Mouse (Mus musculus) lung, postnatal 0 days (tissue): Measurements from ENCODE around the gene 6430548M08Rik. TPM values are rescaled to one million over a fixed set of nuclear protein-coding genes. Genes with fewer than 3 reads are reported as not detected.
A peak's percentile ranks its signal among the peaks of the same experiment; 100 is the strongest.

Source experiments
- ATAC-seq: fragments of 200-750 bp; cut with Nextera tagmentation; 2 replicates; pipeline ENCODE4 v1.8.0; 2017; ENCODE audit warnings: moderate library complexity
- DNase-seq: peaks from one replicate; pipeline ENCODE4 v3.0.0-alpha.2; 2016; ENCODE audit warnings: low spot score
- H3K27ac ChIP-seq: fragments of 300-500 bp; sonication (generic); 2 replicates; pipeline ENCODE4 v1.5.1; 2014; ENCODE audit warnings: antibody characterized with exemption, mild to moderate bottlenecking, low read length, mixed read lengths
- H3K27me3 ChIP-seq: fragments of 300-500 bp; sonication (generic); replicated peaks from 2 replicates; pipeline ENCODE4 v1.6.1; 2014; ENCODE audit warnings: low read length, mixed read lengths; ENCODE audit not compliant: insufficient read depth
- H3K36me3 ChIP-seq: fragments of 300-500 bp; sonication (generic); 2 replicates; pipeline ENCODE4 v1.6.1; 2014; ENCODE audit warnings: low read length, mixed read lengths; ENCODE audit not compliant: insufficient read depth
- H3K4me1 ChIP-seq: fragments of 300-500 bp; sonication (generic); 2 replicates; pipeline ENCODE4 v1.6.1; 2014; ENCODE audit warnings: antibody characterized with exemption, low read depth, low read length, mixed read lengths; ENCODE audit not compliant: insufficient read depth
- H3K4me2 ChIP-seq: fragments of 300-500 bp; sonication (generic); replicated peaks from 2 replicates; pipeline ENCODE4 v1.6.1; 2014; ENCODE audit warnings: low read depth, mild to moderate bottlenecking, low read length, moderate library complexity, mixed read lengths
- H3K4me3 ChIP-seq: fragments of 300-500 bp; sonication (generic); 2 replicates; pipeline ENCODE4 v1.5.1; 2014; ENCODE audit warnings: low read depth, low read length
- H3K9ac ChIP-seq: fragments of 300-500 bp; sonication (generic); replicated peaks from 2 replicates; pipeline ENCODE4 v1.6.1; 2014; ENCODE audit warnings: low read depth, mild to moderate bottlenecking
- H3K9me3 ChIP-seq: fragments of 300-500 bp; sonication (generic); 2 replicates; pipeline ENCODE4 v1.6.1; 2016; ENCODE audit warnings: low read length, mixed read lengths
- CTCF ChIP-seq: IDR thresholded peaks from 2 replicates; pipeline ENCODE4 v1.5.1; 2016; ENCODE audit warnings: antibody characterized with exemption, mild to moderate bottlenecking
- EP300 ChIP-seq: IDR thresholded peaks from 2 replicates; pipeline ENCODE4 v1.6.1; 2016; ENCODE audit warnings: antibody characterized with exemption, mild to moderate bottlenecking, control low read depth
- WGBS: fragments of 180-500 bp; shearing (Covaris S2); extraction: QIAGEN DNeasy Blood & Tissue Kit; methylation state at CpG from one replicate; pipeline ENCODE4 v1.1.7; 2014; 5-methylcytosine and 5-hydroxymethylcytosine counted together
- polyA plus RNA-seq: library from polyadenylated mRNA; unstranded; fragments of >200 nt; fragmentation: Nextera tagmentation; extraction: Ambion mirVana; gene quantifications from 2 replicates; pipeline ENCODE4 v1.2.1, GENCODE M21; 2015

Gene 6430548M08Rik
- polyA plus RNA-seq, 1 experiment from 2014 or later: 16.3 TPM

- H3K36me3 ChIP-seq: no peaks in the 10 kb centered on the region
- H3K4me3 ChIP-seq: no peak overlapping the region
- H3K27ac ChIP-seq: no peak overlapping the region
- no peaks in the 10 kb centered on the region for H3K9me3 ChIP-seq
- no peak overlapping the region for H3K4me2 ChIP-seq
- H3K9ac ChIP-seq: no peak overlapping the region
- TF ChIP-seq CTCF: no peak
- TF ChIP-seq EP300: no peak
- DNase-seq (peak; percentile 52), ATAC-seq (peak; percentile 43)
- 31% methylated on average over 9 of the region's 9 CpGs for WGBS
- no peaks in the 10 kb centered on the region for H3K27me3 ChIP-seq
- H3K4me1 ChIP-seq: peaks cover 25% of the 10 kb centered on the region; the same call in 1 of the 2 replicates
Measured at GRCm38 (mm10) chr8:120184366-120184765, 70.4 kb downstream of the 6430548M08Rik start.

- ATAC-seq (no peak), DNase-seq (peak; percentile 49)
- H3K27me3 ChIP-seq: no peaks in the 10 kb centered on the region
- H3K4me1 ChIP-seq: peaks cover 26% of the 10 kb centered on the region; the same call in 1 of the 2 replicates
- no peak overlapping the region for H3K9ac ChIP-seq
- no peak overlapping the region for H3K4me3 ChIP-seq
- no peaks in the 10 kb centered on the region for H3K9me3 ChIP-seq
- WGBS: 28% methylated on average over 16 of the region's 17 CpGs
- H3K36me3 ChIP-seq: no peaks in the 10 kb centered on the region
- H3K4me2 ChIP-seq: no peak overlapping the region
- TF ChIP-seq EP300: no peak
- no peak for TF ChIP-seq CTCF
- no peak overlapping the region for H3K27ac ChIP-seq
Measured at GRCm38 (mm10) chr8:120184850-120185792, 71.2 kb downstream of the 6430548M08Rik start.

DNA sequence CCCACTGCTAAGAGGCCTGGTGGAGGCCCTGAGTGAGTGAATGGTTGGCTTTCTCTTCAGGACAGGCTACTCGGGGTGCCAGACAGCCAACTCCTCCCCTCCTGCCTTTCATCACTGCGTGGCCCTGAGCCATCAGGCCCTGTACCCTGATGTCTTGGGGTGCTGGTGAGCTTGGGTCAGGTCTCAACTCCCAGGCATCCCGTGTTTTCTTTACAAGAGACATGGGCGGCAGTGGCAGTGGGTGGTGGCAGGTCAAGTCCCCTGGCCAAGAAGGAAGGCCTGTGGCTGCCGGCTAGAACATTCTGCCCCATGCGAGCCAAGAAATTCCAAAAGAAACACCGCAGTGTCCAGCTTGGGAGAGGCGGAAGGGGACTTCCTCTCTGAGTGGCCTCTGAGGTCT is 72.5 kb downstream of the 6430548M08Rik start:
- H3K9me3 ChIP-seq: no peaks in the 10 kb centered on the region
- H3K27ac ChIP-seq: peak overlapping the region; percentile 14; the same call in 1 of the 2 replicates
- no peaks in the 10 kb centered on the region for H3K27me3 ChIP-seq
- DNase-seq (peak; percentile 49), ATAC-seq (no peak)
- TF ChIP-seq EP300 (0 out of 2 replicates have a peak, but pooled peaks have one; percentile 48), CTCF (no peak)
- H3K4me2 ChIP-seq: no peak overlapping the region
- H3K4me1 ChIP-seq: peaks cover 34% of the 10 kb centered on the region; the same call in 1 of the 2 replicates
- H3K9ac ChIP-seq: no peak overlapping the region
- no peak overlapping the region for H3K4me3 ChIP-seq
- 35% methylated on average over 8 of the region's 8 CpGs for WGBS
- H3K36me3 ChIP-seq: no peaks in the 10 kb centered on the region

DNA sequence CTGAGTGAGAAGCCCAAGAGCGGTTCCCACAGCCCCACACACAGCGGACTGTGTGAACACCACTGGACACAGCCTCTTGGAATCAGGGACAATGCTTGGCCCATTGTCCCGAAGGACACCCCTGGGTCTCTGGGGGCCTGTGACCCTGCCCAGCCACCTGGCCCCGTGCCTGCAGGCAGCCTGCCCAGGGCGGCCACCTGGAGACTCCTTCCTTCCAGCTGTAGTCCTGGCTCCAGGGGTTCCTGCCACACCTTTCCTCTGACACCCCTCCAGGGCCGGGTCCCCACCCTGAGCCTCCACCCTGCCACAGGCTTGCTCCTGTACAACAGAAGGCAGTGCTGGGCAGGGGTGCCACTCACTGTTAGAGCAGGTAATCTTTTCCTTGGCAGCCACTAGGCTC is 74.6 kb downstream of the 6430548M08Rik start:
- Histone ChIP-seq H3K4me3 (no peak overlapping the region), H3K36me3 (no peaks in the 10 kb centered on the region), H3K27me3 (no peaks in the 10 kb centered on the region), H3K9ac (no peak overlapping the region), H3K27ac (no peak overlapping the region), H3K4me1 (peaks cover 34% of the 10 kb centered on the region; the same call in 1 of the 2 replicates), H3K9me3 (no peaks in the 10 kb centered on the region), H3K4me2 (no peak overlapping the region)
- DNase-seq: no peak
- ATAC-seq: no peak
- TF ChIP-seq EP300: 0 out of 2 replicates have a peak, but pooled peaks have one; percentile 22
- no peak for TF ChIP-seq CTCF
- WGBS: 74% methylated on average over 6 of the region's 6 CpGs

GRCm38 (mm10) chr8:120189440-120189839 is 75.5 kb downstream of the 6430548M08Rik start:
- Histone ChIP-seq H3K4me3 (no peak overlapping the region), H3K27ac (no peak overlapping the region), H3K9me3 (no peaks in the 10 kb centered on the region), H3K4me2 (no peak overlapping the region), H3K4me1 (peaks cover 34% of the 10 kb centered on the region; the same call in 1 of the 2 replicates), H3K27me3 (no peaks in the 10 kb centered on the region), H3K9ac (no peak overlapping the region), H3K36me3 (no peaks in the 10 kb centered on the region)
- TF ChIP-seq EP300: no peak
- TF ChIP-seq CTCF: no peak
- 39% methylated on average over 6 of the region's 6 CpGs for WGBS
- ATAC-seq (no peak), DNase-seq (peak; percentile 35)

- Histone ChIP-seq H3K27ac (peak overlapping the region; percentile 4; the same call in 1 of the 2 replicates), H3K4me3 (no peak overlapping the region), H3K27me3 (no peaks in the 10 kb centered on the region), H3K36me3 (no peaks in the 10 kb centered on the region), H3K4me2 (no peak overlapping the region), H3K9ac (no peak overlapping the region), H3K4me1 (peaks cover 30% of the 10 kb centered on the region; the same call in 1 of the 2 replicates), H3K9me3 (no peaks in the 10 kb centered on the region)
- DNase-seq (no peak), ATAC-seq (no peak)
- 73% methylated on average over 17 of the region's 17 CpGs for WGBS
- no peak for TF ChIP-seq CTCF
- no peak for TF ChIP-seq EP300
Measured at GRCm38 (mm10) chr8:120190107-120190809, 76.3 kb downstream of the 6430548M08Rik start.
